Mouse (Mus musculus): ENCODE results near the gene Tns1.

Tns1 gene

GRCm38 (mm10) chr1:74009495-74009894 is 114.8 kb downstream of the Tns1 start:
- Histone ChIP-seq H3K9me3 (ENCODE audit: low read length) (peaks cover 10% of the 10 kb centered on the region), H3K36me3 (ENCODE audit: insufficient read depth, low read length) (no peaks in the 10 kb centered on the region), H3K4me3 (replicated peaks; ENCODE audit: low read length) (no peak overlapping the region), H3K4me1 (replicated peaks; ENCODE audit: low read depth, low read length) (no peaks in the 10 kb centered on the region), H3K27me3 (ENCODE audit: insufficient read depth, low read length) (peaks cover 7% of the 10 kb centered on the region)
- TF ChIP-seq NANOG (IDR thresholded peaks at IDR 0.05; ENCODE audit: borderline replicate concordance, low read length) = no peak
- no peak for TF ChIP-seq POU5F1 (IDR thresholded peaks at IDR 0.05; ENCODE audit: borderline replicate concordance, low read length)
- TF ChIP-seq CTCF (conservative IDR thresholded peaks at IDR 0.05; ENCODE audit: low read length) = no peak

GRCm38 (mm10) chr1:74008966-74009365 is 115.3 kb downstream of the Tns1 start:
- peaks cover 7% of the 10 kb centered on the region for H3K27me3 ChIP-seq (ENCODE audit: insufficient read depth, low read length)
- no peak overlapping the region for H3K4me3 ChIP-seq (replicated peaks; ENCODE audit: low read length)
- H3K36me3 ChIP-seq (ENCODE audit: insufficient read depth, low read length) = no peaks in the 10 kb centered on the region
- no peak for TF ChIP-seq CTCF (conservative IDR thresholded peaks at IDR 0.05; ENCODE audit: low read length)
- TF ChIP-seq POU5F1 (IDR thresholded peaks at IDR 0.05; ENCODE audit: borderline replicate concordance, low read length) = no peak
- TF ChIP-seq NANOG (IDR thresholded peaks at IDR 0.05; ENCODE audit: borderline replicate concordance, low read length) = no peak
- H3K9me3 ChIP-seq (ENCODE audit: low read length) = peaks cover 10% of the 10 kb centered on the region
- H3K4me1 ChIP-seq (replicated peaks; ENCODE audit: low read depth, low read length) = no peaks in the 10 kb centered on the region

- Histone ChIP-seq H3K27me3 (ENCODE audit: insufficient read depth, low read length) (peaks cover 7% of the 10 kb centered on the region), H3K9me3 (ENCODE audit: low read length) (peaks cover 10% of the 10 kb centered on the region), H3K36me3 (ENCODE audit: insufficient read depth, low read length) (no peaks in the 10 kb centered on the region), H3K4me1 (replicated peaks; ENCODE audit: low read depth, low read length) (no peaks in the 10 kb centered on the region), H3K4me3 (replicated peaks; ENCODE audit: low read length) (no peak overlapping the region)
- TF ChIP-seq CTCF (conservative IDR thresholded peaks at IDR 0.05; ENCODE audit: low read length) (no peak), POU5F1 (IDR thresholded peaks at IDR 0.05; ENCODE audit: borderline replicate concordance, low read length) (no peak), NANOG (IDR thresholded peaks at IDR 0.05; ENCODE audit: borderline replicate concordance, low read length) (no peak)
These were observed 115.8 kb downstream of the Tns1 start for GRCm38 (mm10) chr1:74008498-74008897.

- Histone ChIP-seq H3K4me3 (replicated peaks; ENCODE audit: low read length) (no peak overlapping the region), H3K36me3 (ENCODE audit: insufficient read depth, low read length) (no peaks in the 10 kb centered on the region), H3K4me1 (replicated peaks; ENCODE audit: low read depth, low read length) (no peaks in the 10 kb centered on the region), H3K27me3 (ENCODE audit: insufficient read depth, low read length) (peaks cover 3% of the 10 kb centered on the region; the same call in 1 of the 2 replicates), H3K9me3 (ENCODE audit: low read length) (peaks cover 10% of the 10 kb centered on the region)
- TF ChIP-seq CTCF (conservative IDR thresholded peaks at IDR 0.05; ENCODE audit: low read length) (no peak), NANOG (IDR thresholded peaks at IDR 0.05; ENCODE audit: borderline replicate concordance, low read length) (no peak), POU5F1 (IDR thresholded peaks at IDR 0.05; ENCODE audit: borderline replicate concordance, low read length) (no peak)
These were observed 116.7 kb downstream of the Tns1 start for GRCm38 (mm10) chr1:74007398-74008050.

- Histone ChIP-seq H3K4me3 (replicated peaks; ENCODE audit: low read length) (no peak overlapping the region), H3K27me3 (ENCODE audit: insufficient read depth, low read length) (peaks cover 3% of the 10 kb centered on the region; the same call in 1 of the 2 replicates), H3K36me3 (ENCODE audit: insufficient read depth, low read length) (no peaks in the 10 kb centered on the region), H3K9me3 (ENCODE audit: low read length) (no peaks in the 10 kb centered on the region), H3K4me1 (replicated peaks; ENCODE audit: low read depth, low read length) (peaks cover 8% of the 10 kb centered on the region)
- TF ChIP-seq NANOG (IDR thresholded peaks at IDR 0.05; ENCODE audit: borderline replicate concordance, low read length) = no peak
- no peak for TF ChIP-seq POU5F1 (IDR thresholded peaks at IDR 0.05; ENCODE audit: borderline replicate concordance, low read length)
- no peak for TF ChIP-seq CTCF (conservative IDR thresholded peaks at IDR 0.05; ENCODE audit: low read length)
These were observed 119.2 kb downstream of the Tns1 start for GRCm38 (mm10) chr1:74005020-74005419.

GRCm38 (mm10) chr1:74003723-74004122 is 120.5 kb downstream of the Tns1 start:
- H3K9me3 ChIP-seq (ENCODE audit: low read length) = no peaks in the 10 kb centered on the region
- H3K4me1 ChIP-seq (replicated peaks; ENCODE audit: low read depth, low read length) = peaks cover 12% of the 10 kb centered on the region
- peaks cover 3% of the 10 kb centered on the region; the same call in 1 of the 2 replicates for H3K27me3 ChIP-seq (ENCODE audit: insufficient read depth, low read length)
- H3K4me3 ChIP-seq (replicated peaks; ENCODE audit: low read length) = no peak overlapping the region
- no peaks in the 10 kb centered on the region for H3K36me3 ChIP-seq (ENCODE audit: insufficient read depth, low read length)
- TF ChIP-seq NANOG (IDR thresholded peaks at IDR 0.05; ENCODE audit: borderline replicate concordance, low read length) (no peak), POU5F1 (IDR thresholded peaks at IDR 0.05; ENCODE audit: borderline replicate concordance, low read length) (no peak), CTCF (conservative IDR thresholded peaks at IDR 0.05; ENCODE audit: low read length) (no peak)

GRCm38 (mm10) chr1:74001449-74001820 is 122.8 kb downstream of the Tns1 start:
- no peaks in the 10 kb centered on the region for H3K36me3 ChIP-seq (ENCODE audit: insufficient read depth, low read length)
- TF ChIP-seq NANOG (IDR thresholded peaks at IDR 0.05; ENCODE audit: borderline replicate concordance, low read length) (no peak), POU5F1 (IDR thresholded peaks at IDR 0.05; ENCODE audit: borderline replicate concordance, low read length) (no peak)

GRCm38 (mm10) chr1:74000810-74001448 is 123.3 kb downstream of the Tns1 start:
- no peaks in the 10 kb centered on the region for H3K36me3 ChIP-seq (ENCODE audit: insufficient read depth, low read length)
- H3K4me1 ChIP-seq (replicated peaks; ENCODE audit: low read depth, low read length) = peaks cover 16% of the 10 kb centered on the region
- TF ChIP-seq POU5F1 (IDR thresholded peaks at IDR 0.05; ENCODE audit: borderline replicate concordance, low read length) (no peak), NANOG (IDR thresholded peaks at IDR 0.05; ENCODE audit: borderline replicate concordance, low read length) (no peak), CTCF (conservative IDR thresholded peaks at IDR 0.05; ENCODE audit: low read length) (no peak)
- H3K4me3 ChIP-seq (replicated peaks; ENCODE audit: low read length) = no peak overlapping the region
- H3K9me3 ChIP-seq (ENCODE audit: low read length) = no peaks in the 10 kb centered on the region
- H3K27me3 ChIP-seq (ENCODE audit: insufficient read depth, low read length) = no peaks in the 10 kb centered on the region; the same call in none of the 2 replicates

More at GRCm38 (mm10) chr1:74001449-74001820, 122.8 kb downstream of the Tns1 start:
- Histone ChIP-seq H3K4me3 (replicated peaks; ENCODE audit: low read length) (no peak overlapping the region), H3K4me1 (replicated peaks; ENCODE audit: low read depth, low read length) (peaks cover 16% of the 10 kb centered on the region), H3K9me3 (ENCODE audit: low read length) (no peaks in the 10 kb centered on the region), H3K27me3 (ENCODE audit: insufficient read depth, low read length) (no peaks in the 10 kb centered on the region; the same call in none of the 2 replicates)

Data from E14TG2a.4 (cell line).